Mouse (Mus musculus): Measurements from ENCODE around the gene Fbxo48. TPM values are rescaled to one million over a fixed set of nuclear protein-coding genes. Genes with fewer than 3 reads are reported as not detected.

Fbxo48 gene
- total RNA-seq, 2 experiments from 2014 or later: 11.0 to 17.8 TPM

Other genes with a start within 250 kb of the Fbxo48 start
- gene Egfr, start 199.2 kb upstream of the Fbxo48 start, total RNA-seq (2014; fragmentation: Nextera tagmentation): not detected in 2 replicates
- gene Egfr, start 199.2 kb upstream of the Fbxo48 start, total RNA-seq (2017): not detected in 2 replicates
- 0.70 and 0.92 TPM in 2 replicates for gene Cnrip1, start 100.2 kb downstream of the Fbxo48 start, total RNA-seq (2014; fragmentation: Nextera tagmentation)
- gene Cnrip1, start 100.2 kb downstream of the Fbxo48 start, total RNA-seq (2017): 2.0 and 2.7 TPM in 2 replicates
- 1.7 and 10.1 TPM in 2 replicates for gene Plek, start 101.0 kb downstream of the Fbxo48 start, total RNA-seq (2014; fragmentation: Nextera tagmentation)
- 27.3 and 65.3 TPM in 2 replicates for gene Plek, start 101.0 kb downstream of the Fbxo48 start, total RNA-seq (2017)
- 46.4 and 67.7 TPM in 2 replicates for gene Ppp3r1, start 207.9 kb downstream of the Fbxo48 start, total RNA-seq (2014; fragmentation: Nextera tagmentation)
- 71.9 and 84.0 TPM in 2 replicates for gene Ppp3r1, start 207.9 kb downstream of the Fbxo48 start, total RNA-seq (2017)
- gene Wdr92, start 230.7 kb downstream of the Fbxo48 start, total RNA-seq (2014; fragmentation: Nextera tagmentation): 37.3 and 42.1 TPM in 2 replicates
- 62.6 and 67.4 TPM in 2 replicates for gene Wdr92, start 230.7 kb downstream of the Fbxo48 start, total RNA-seq (2017)